Mouse (Mus musculus) urinary bladder, postnatal 25 days (tissue): ENCODE measurements around the gene Pkd1.

Source experiments
- DNase-seq: peaks from one replicate; pipeline ENCODE4 v3.0.0; 2022; ENCODE audit warnings: low spot score

The Pkd1 gene

GRCm38 (mm10) chr17:24644875-24645721, 95.5 kb downstream of the Pkd1 start:
- no peak for DNase-seq

DNA sequence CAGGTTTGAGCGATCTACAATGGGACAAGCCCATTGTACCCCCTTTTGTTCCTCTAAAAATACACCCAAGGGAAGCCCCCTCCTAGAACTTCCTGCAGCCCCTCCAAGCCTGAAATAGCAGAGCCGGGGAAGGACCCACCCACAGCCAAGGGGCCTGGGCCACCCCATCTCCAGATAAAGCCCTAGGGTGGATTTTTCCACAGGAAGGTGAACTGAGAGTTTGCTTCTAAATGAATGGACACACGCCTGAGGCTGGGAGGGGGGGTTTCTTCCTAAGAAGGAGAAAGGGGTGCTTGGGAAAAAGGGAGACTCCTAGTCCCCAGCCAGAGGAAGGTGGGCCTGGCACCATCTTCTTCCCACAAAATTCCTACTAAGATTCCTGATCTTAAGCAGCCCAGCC, 96.3 kb downstream of the Pkd1 start:
- no peak for DNase-seq
